18 mouse cellular contexts compared by ENCODE assay signal in the genomic region with DNA sequence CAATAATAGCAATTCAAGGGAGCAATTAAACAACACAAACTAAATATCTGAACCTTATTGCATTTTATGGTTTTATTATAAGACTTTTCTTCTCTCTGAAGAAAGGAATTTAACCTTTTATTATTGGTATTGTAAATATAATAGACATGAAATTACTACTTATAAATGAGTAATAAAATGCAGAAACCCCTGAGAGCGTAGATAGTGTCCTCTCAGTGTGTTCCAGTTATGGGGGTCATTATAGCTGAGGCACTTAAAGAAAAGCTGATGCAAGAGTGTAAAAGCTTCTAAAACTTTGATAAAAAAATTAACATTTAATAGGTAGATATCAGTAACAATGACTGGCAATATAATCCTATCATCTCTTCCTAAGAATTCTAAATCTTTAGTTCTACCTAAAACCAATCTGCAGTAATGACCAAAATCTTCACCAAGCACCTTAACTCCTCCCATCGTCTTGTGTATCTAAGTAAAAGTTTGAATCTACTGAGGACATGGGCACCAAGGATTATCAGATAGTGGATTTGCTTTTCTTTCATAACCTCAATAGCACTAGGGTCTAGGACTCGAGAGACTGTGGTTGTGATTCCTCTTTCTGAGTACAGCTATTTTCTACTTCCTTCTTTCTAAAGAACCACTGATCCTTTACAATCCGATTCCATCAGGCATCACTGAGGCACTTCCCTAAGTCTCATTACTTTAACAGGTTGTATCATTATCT. TPM values are rescaled to one million over a fixed set of nuclear protein-coding genes. Genes with fewer than 3 reads are reported as not detected.
"Had no signal": no experiment of that assay in that cellular context is flagged by ENCODE, and none has a peak within 500 bp of the region (broad histone marks: within the 10 kb centered on the region; RNA-seq: fewer than 3 reads in every experiment).

No protein-coding gene starts in this region.

- H3K9ac ChIP-seq: neural tube, embryonic 13.5 days; neural tube, embryonic 15.5 days; stomach, embryonic 15.5 days had no signal

- H3K4me1 ChIP-seq: neural tube, embryonic 13.5 days; neural tube, embryonic 15.5 days; stomach, embryonic 15.5 days had no signal

- H3K9me3 ChIP-seq: neural tube, embryonic 13.5 days; neural tube, embryonic 15.5 days; stomach, embryonic 15.5 days had no signal

- DNase-seq: retina, postnatal 1 day; right cerebral cortex, adult 18-20 months; right cerebral cortex, postnatal 14 days; right cerebral cortex, postnatal 25 days; right cerebral cortex, postnatal 4 days; spleen, adult 18-20 months; thymus, adult 18-20 months; thymus, adult 2 months; thymus, postnatal 14 days; thymus, postnatal 25 days; thymus, postnatal 36 days; thymus, postnatal 4 days had no signal

- H3K36me3 ChIP-seq: neural tube, embryonic 13.5 days; neural tube, embryonic 15.5 days; stomach, embryonic 15.5 days had no signal

- H3K27ac ChIP-seq: neural tube, embryonic 13.5 days; neural tube, embryonic 15.5 days; stomach, embryonic 15.5 days; stomach, postnatal 0 days had no signal

- H3K4me3 ChIP-seq: neural tube, embryonic 13.5 days; neural tube, embryonic 15.5 days; stomach, embryonic 15.5 days had no signal

- H3K27me3 ChIP-seq: neural tube, embryonic 13.5 days; neural tube, embryonic 15.5 days; stomach, embryonic 15.5 days had no signal

- H3K4me2 ChIP-seq: neural tube, embryonic 13.5 days; neural tube, embryonic 15.5 days; stomach, embryonic 15.5 days had no signal

RNA-seq across cellular contexts. Expression of a gene that starts 51.3 kb away (rescaled TPM):
- polyA plus RNA-seq: small intestine, adult 2 months; spleen, adult 2 months had no signal
